Mouse (Mus musculus): ENCODE data around the gene Itgb2. TPM values are rescaled to one million over a fixed set of nuclear protein-coding genes. Genes with fewer than 3 reads are reported as not detected.

Itgb2 gene
- total RNA-seq (2023) = 225 TPM

GRCm38 (mm10) chr10:77530140-77530539 is at the start of gene Itgb2:
TSS of gene Itgb2 (plus strand) at chr10:77530252.

DNA sequence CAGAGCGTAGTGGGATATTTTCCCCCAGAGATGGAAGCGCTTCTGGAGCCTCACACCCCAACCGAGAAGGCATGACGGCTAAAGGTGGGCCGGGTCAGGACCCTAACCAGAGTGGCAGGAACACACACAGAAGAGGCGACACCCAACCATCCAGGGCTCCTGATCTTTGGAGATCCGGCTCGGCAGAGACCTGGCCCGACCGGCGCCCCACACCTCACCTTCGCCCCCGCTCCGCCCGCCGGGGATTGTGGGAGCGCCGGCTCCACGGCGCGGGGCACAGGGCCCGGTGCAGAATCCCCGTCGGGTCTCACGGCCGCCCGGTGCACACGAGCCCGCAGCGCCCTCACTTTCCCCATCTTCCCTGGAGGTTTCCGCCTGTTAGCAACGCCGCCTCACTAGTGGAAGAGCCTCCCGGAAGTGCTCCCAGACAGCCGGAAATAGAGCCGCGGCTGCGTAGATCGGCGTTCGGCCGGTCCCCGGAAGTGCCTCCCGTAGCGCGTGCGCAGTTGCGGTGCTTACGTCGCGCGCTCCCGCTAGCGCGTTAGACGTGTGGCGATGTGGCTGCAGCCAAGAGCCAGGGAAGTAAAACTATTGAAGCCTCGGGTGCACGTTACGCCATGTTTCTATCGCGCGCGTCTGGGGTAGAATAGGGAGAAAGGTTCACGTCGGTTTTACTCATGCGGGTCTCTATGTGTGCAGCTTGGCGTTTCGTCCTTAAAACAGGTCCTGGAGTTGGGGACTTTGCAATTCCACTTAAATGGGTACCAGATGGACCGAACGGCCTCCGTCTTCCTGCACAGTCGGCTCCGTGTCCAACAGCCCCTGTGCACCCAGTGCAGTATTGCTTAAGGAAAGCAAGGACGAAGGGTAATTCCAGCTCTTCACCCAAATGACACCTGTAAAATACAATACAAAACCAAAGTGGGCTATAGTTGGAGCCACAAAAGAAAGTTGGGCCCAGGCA is 14.4 kb upstream of the Itgb2 start, which contains the start of gene Fam207a:
Gene Fam207a, minus strand, starts transcription at position 401 of the 964 bp plus-strand sequence.

GRCm38 (mm10) chr10:77581408-77582284 is 51.6 kb downstream of the Itgb2 start, which contains the start of gene Pttg1ip:
TSS of gene Pttg1ip (plus strand) at chr10:77581720.

DNA sequence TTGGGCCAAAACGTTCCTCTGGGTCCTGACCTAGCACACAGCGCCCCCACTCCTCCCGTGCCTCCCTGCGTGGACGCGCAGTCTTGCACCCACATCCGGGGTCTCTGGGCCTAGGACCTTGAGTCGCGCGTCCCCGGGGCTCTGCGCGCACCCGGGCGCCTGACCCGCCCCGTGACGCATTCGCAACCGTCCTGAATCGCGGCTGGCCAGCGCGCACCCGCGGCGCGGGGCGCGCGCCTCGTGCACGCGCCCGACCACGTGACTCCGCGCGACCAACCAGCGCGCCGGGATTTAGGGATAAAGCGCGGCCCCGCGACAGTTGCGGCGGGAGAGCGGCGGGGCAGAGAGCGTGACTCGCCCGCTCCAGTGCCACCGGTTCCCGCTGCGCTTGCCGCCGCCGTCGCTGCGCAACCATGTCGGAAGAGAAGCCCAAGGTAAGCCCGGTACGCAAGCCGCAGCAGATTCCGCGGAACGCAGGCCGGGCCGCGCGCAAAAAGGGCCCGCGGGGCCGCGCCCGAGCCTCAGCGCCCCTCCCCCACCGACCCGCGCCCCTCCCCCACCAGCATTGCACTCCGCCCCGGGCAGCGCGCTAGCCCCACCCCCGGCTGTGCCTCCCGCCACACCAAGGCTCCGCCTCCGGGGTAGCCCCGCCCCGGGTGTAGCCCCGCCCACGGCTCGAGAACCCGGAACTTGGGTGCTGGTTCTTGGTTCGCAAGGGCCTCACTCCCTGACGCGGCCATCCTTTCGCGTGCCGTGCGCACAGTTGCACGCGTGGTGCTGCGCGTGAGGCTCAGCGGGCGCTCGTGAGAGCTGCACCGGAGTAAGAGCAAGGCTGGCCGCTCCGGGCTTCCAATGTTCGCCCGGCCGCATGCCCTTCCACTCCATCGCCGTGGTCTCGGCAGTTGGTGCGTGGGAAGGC is 76.1 kb downstream of the Itgb2 start, which contains the start of the genes Sumo3 and Gm49325:
Gene Sumo3, plus strand, starts transcription at position 190 of the 919 bp plus-strand sequence.
Gene Gm49325, plus strand, starts transcription at position 290 of the 919 bp plus-strand sequence.

Other genes with a start within 250 kb of the Itgb2 start
- 2.8 TPM for gene Adarb1, start 112.0 kb upstream of the Itgb2 start, total RNA-seq (2023)
- 23.1 TPM for gene Fam207a, start 14.5 kb upstream of the Itgb2 start, total RNA-seq (2023)
- gene Pttg1ip, start 51.5 kb downstream of the Itgb2 start, total RNA-seq (2023) = 100 TPM
- gene Sumo3, start 75.8 kb downstream of the Itgb2 start, total RNA-seq (2023) = 67.6 TPM
- not detected for gene Gm49325, start 75.9 kb downstream of the Itgb2 start, total RNA-seq (2023)
- gene Ube2g2, start 92.0 kb downstream of the Itgb2 start, total RNA-seq (2023) = 34.7 TPM
- 0.64 TPM for gene Tspear, start 156.3 kb downstream of the Itgb2 start, total RNA-seq (2023)
- not detected for gene Gm19402, start 160.5 kb downstream of the Itgb2 start, total RNA-seq (2023)
- gene Gm9508, start 167.0 kb downstream of the Itgb2 start, total RNA-seq (2023) = not detected
- not detected for gene Gm10272, start 176.4 kb downstream of the Itgb2 start, total RNA-seq (2023)
- gene Gm10024, start 181.2 kb downstream of the Itgb2 start, total RNA-seq (2023) = not detected
- gene Gm10142, start 185.6 kb downstream of the Itgb2 start, total RNA-seq (2023) = not detected
- gene Krtap12-1, start 190.3 kb downstream of the Itgb2 start, total RNA-seq (2023) = not detected
- not detected for gene Gm10100, start 196.2 kb downstream of the Itgb2 start, total RNA-seq (2023)
- not detected for gene Gm18596, start 212.4 kb downstream of the Itgb2 start, total RNA-seq (2023)
- not detected for gene Gm9736, start 221.1 kb downstream of the Itgb2 start, total RNA-seq (2023)
- not detected for gene Gm3233, start 229.4 kb downstream of the Itgb2 start, total RNA-seq (2023)
- gene Gm3238, start 241.1 kb downstream of the Itgb2 start, total RNA-seq (2023) = not detected
- gene Gm7138, start 246.7 kb downstream of the Itgb2 start, total RNA-seq (2023) = not detected